In genomic region chr2:31172001-31172400, GRCm38 (mm10) we compare ENCODE assay signal across 8 mouse cellular contexts. TPM values are rescaled to one million over a fixed set of nuclear protein-coding genes. Genes with fewer than 3 reads are reported as not detected.
DNase-seq lines count a peak whose midpoint lies in the region; ATAC-seq and TF ChIP-seq lines count a peak whose summit lies in the region.

No protein-coding gene starts in this region.

- no peak overlapping the region for H3K4me3 ChIP-seq in hindbrain, embryonic 13.5 days
- H3K4me3 ChIP-seq in hindbrain, embryonic 11.5 days (ENCODE audit: low read depth, low read length): no peak overlapping the region
- H3K4me3 ChIP-seq in ES-Bruce4 (ENCODE audit: low read depth, low read length): no peak overlapping the region
- no peak overlapping the region for H3K4me3 ChIP-seq in liver, embryonic 16.5 days (ENCODE audit: low read depth, low read length)
- H3K4me3 ChIP-seq in forebrain, embryonic 14.5 days (ENCODE audit: low read depth, low read length): no peak overlapping the region

- WGBS in hindbrain, embryonic 13.5 days: 72% methylated on average over 5 of the region's 5 CpGs
- WGBS in hindbrain, embryonic 11.5 days: 79% methylated on average over 5 of the region's 5 CpGs
- WGBS in liver, embryonic 16.5 days (ENCODE audit: insufficient replicate concordance): 29% methylated on average over 5 of the region's 5 CpGs
- 83% methylated on average over 5 of the region's 5 CpGs for WGBS in forebrain, embryonic 14.5 days

- H3K4me2 ChIP-seq in hindbrain, embryonic 13.5 days: no peak overlapping the region
- H3K4me2 ChIP-seq in hindbrain, embryonic 11.5 days (replicated peaks; ENCODE audit: low read depth, low read length): no peak overlapping the region
- H3K4me2 ChIP-seq in liver, embryonic 16.5 days (ENCODE audit: low read depth, low read length): peak overlapping the region; percentile 10; the same call in 1 of the 2 replicates
- no peak overlapping the region for H3K4me2 ChIP-seq in forebrain, embryonic 14.5 days (ENCODE audit: low read length)

- H3K4me1 ChIP-seq in hindbrain, embryonic 13.5 days (replicated peaks): no peaks in the 10 kb centered on the region
- H3K4me1 ChIP-seq in hindbrain, embryonic 11.5 days (replicated peaks; ENCODE audit: control insufficient read depth, insufficient read depth, low read length): no peaks in the 10 kb centered on the region
- H3K4me1 ChIP-seq in ES-Bruce4 (ENCODE audit: control insufficient read depth, insufficient read depth, low read length): peaks cover 7% of the 10 kb centered on the region
- peaks cover 10% of the 10 kb centered on the region for H3K4me1 ChIP-seq in liver, embryonic 16.5 days (ENCODE audit: control insufficient read depth, low read depth, low read length)
- no peaks in the 10 kb centered on the region for H3K4me1 ChIP-seq in forebrain, embryonic 14.5 days (ENCODE audit: control insufficient read depth, insufficient read depth, low read length)

- TF ChIP-seq EP300 in ES-Bruce4 (IDR thresholded peaks at IDR 0.05; ENCODE audit: insufficient read depth, low read depth, low read length): no peak

- H3K27me3 ChIP-seq in hindbrain, embryonic 13.5 days: no peaks in the 10 kb centered on the region
- H3K27me3 ChIP-seq in hindbrain, embryonic 11.5 days (ENCODE audit: control insufficient read depth, insufficient read depth, low read length): no peaks in the 10 kb centered on the region
- no peaks in the 10 kb centered on the region for H3K27me3 ChIP-seq in ES-Bruce4 (ENCODE audit: control insufficient read depth, insufficient read depth, low read length, poor library complexity, severe bottlenecking)
- H3K27me3 ChIP-seq in liver, embryonic 16.5 days (ENCODE audit: control insufficient read depth, insufficient read depth, low read depth, low read length): no peaks in the 10 kb centered on the region
- no peaks in the 10 kb centered on the region for H3K27me3 ChIP-seq in forebrain, embryonic 14.5 days (replicated peaks; ENCODE audit: control insufficient read depth, insufficient read depth, low read length)

- no peak for TF ChIP-seq POLR2A in ES-Bruce4 (IDR thresholded peaks at IDR 0.05; ENCODE audit: insufficient read depth, low read length)

- no peak for ATAC-seq in hindbrain, embryonic 13.5 days (ENCODE audit: low FRiP score)
- ATAC-seq in hindbrain, embryonic 11.5 days (ENCODE audit: low FRiP score): no peak
- peak; percentile 71 for ATAC-seq in liver, embryonic 16.5 days (ENCODE audit: low read depth)
- no peak for ATAC-seq in forebrain, embryonic 14.5 days

- TF ChIP-seq CTCF in ES-Bruce4 (IDR thresholded peaks at IDR 0.05; ENCODE audit: low read depth, low read length): no peak

- no peak for DNase-seq in hindbrain, embryonic 11.5 days (ENCODE audit: low spot score)
- DNase-seq in heart, postnatal 10 days: peak; percentile 44 to 46
- DNase-seq in cerebellum, adult 11-12 months: no peak
- no peak for DNase-seq in retina, postnatal 1 day
- no peak for DNase-seq in forebrain, embryonic 14.5 days (ENCODE audit: low spot score)

- intact Hi-C loops in heart, postnatal 10 days (cut with DNase I): no loop called here

- H3K27ac ChIP-seq in hindbrain, embryonic 13.5 days: 0 out of 2 replicates have a peak overlapping the region, but pooled peaks have one; percentile 19
- H3K27ac ChIP-seq in hindbrain, embryonic 11.5 days (ENCODE audit: low read depth, low read length): no peak overlapping the region
- H3K27ac ChIP-seq in ES-Bruce4 (ENCODE audit: insufficient read depth, low read length): peak overlapping the region; percentile 36
- H3K27ac ChIP-seq in liver, embryonic 16.5 days (ENCODE audit: low read length): peak overlapping the region; percentile 69
- no peak overlapping the region for H3K27ac ChIP-seq in forebrain, embryonic 14.5 days (ENCODE audit: low read depth, low read length)

- H3K9ac ChIP-seq in hindbrain, embryonic 13.5 days: no peak overlapping the region
- H3K9ac ChIP-seq in hindbrain, embryonic 11.5 days (ENCODE audit: low read depth, low read length): no peak overlapping the region
- no peak overlapping the region for H3K9ac ChIP-seq in ES-Bruce4 (ENCODE audit: low read depth, poor library complexity, severe bottlenecking)
- no peak overlapping the region for H3K9ac ChIP-seq in liver, embryonic 16.5 days (ENCODE audit: low read depth, low read length)
- no peak overlapping the region for H3K9ac ChIP-seq in forebrain, embryonic 14.5 days (ENCODE audit: low read length)

- H3K36me3 ChIP-seq in hindbrain, embryonic 13.5 days: peaks cover 100% of the 10 kb centered on the region
- H3K36me3 ChIP-seq in hindbrain, embryonic 11.5 days (ENCODE audit: control insufficient read depth, insufficient read depth, low read length): peaks cover 15% of the 10 kb centered on the region
- peaks cover 18% of the 10 kb centered on the region for H3K36me3 ChIP-seq in ES-Bruce4 (ENCODE audit: control insufficient read depth, insufficient read depth, low read length, poor library complexity, severe bottlenecking)
- peaks cover 28% of the 10 kb centered on the region for H3K36me3 ChIP-seq in liver, embryonic 16.5 days (ENCODE audit: control insufficient read depth, insufficient read depth)
- peaks cover 88% of the 10 kb centered on the region for H3K36me3 ChIP-seq in forebrain, embryonic 14.5 days (ENCODE audit: control insufficient read depth, insufficient read depth, low read length)

- no peaks in the 10 kb centered on the region for H3K9me3 ChIP-seq in hindbrain, embryonic 13.5 days
- H3K9me3 ChIP-seq in hindbrain, embryonic 11.5 days (ENCODE audit: control insufficient read depth, low read length): no peaks in the 10 kb centered on the region
- no peaks in the 10 kb centered on the region for H3K9me3 ChIP-seq in ES-Bruce4 (replicated peaks; ENCODE audit: control insufficient read depth, insufficient read depth, low read length, poor library complexity, severe bottlenecking)
- no peaks in the 10 kb centered on the region for H3K9me3 ChIP-seq in liver, embryonic 16.5 days (replicated peaks; ENCODE audit: control insufficient read depth, low read length)
- no peaks in the 10 kb centered on the region for H3K9me3 ChIP-seq in forebrain, embryonic 14.5 days (replicated peaks; ENCODE audit: control insufficient read depth, low read length)

RNA-seq across cellular contexts. Expression of gene Gpr107, which starts 19.9 kb away (rescaled TPM):
- polyA plus RNA-seq in hindbrain, embryonic 13.5 days (2015; fragmentation: Nextera tagmentation; extraction: Ambion mirVana): 38.1 and 38.2 TPM in 2 replicates
- polyA plus RNA-seq in hindbrain, embryonic 11.5 days (2014; fragmentation: Nextera tagmentation; extraction: Ambion mirVana): 25.9 and 35.8 TPM in 2 replicates
- polyA plus RNA-seq in ES-Bruce4 (2011; ENCODE audit: insufficient read depth, insufficient read length, low read depth, missing spikeins): 71.9 and 72.5 TPM in 2 replicates
- total RNA-seq in heart, postnatal 10 days (2021): 10 to 100 TPM; 42.1 to 42.3 TPM
- polyA plus RNA-seq in liver, embryonic 16.5 days (2015; fragmentation: Nextera tagmentation; extraction: Ambion mirVana): 11.5 and 11.9 TPM in 2 replicates
- polyA plus RNA-seq in forebrain, embryonic 14.5 days (2014; fragmentation: Nextera tagmentation; extraction: Ambion mirVana): 26.8 and 28.3 TPM in 2 replicates

RNA-seq across cellular contexts. Expression of gene Fnbp1, which starts 30.2 kb away (rescaled TPM):
- polyA plus RNA-seq in hindbrain, embryonic 13.5 days (2015; fragmentation: Nextera tagmentation; extraction: Ambion mirVana): 20.7 and 21.9 TPM in 2 replicates
- 13.7 and 14.4 TPM in 2 replicates for polyA plus RNA-seq in hindbrain, embryonic 11.5 days (2014; fragmentation: Nextera tagmentation; extraction: Ambion mirVana)
- 77.7 and 84.7 TPM in 2 replicates for polyA plus RNA-seq in ES-Bruce4 (2011; ENCODE audit: insufficient read depth, insufficient read length, low read depth, missing spikeins)
- total RNA-seq in heart, postnatal 10 days (2021): 10 to 100 TPM; 48.6 to 60.9 TPM
- 5.2 and 5.9 TPM in 2 replicates for polyA plus RNA-seq in liver, embryonic 16.5 days (2015; fragmentation: Nextera tagmentation; extraction: Ambion mirVana)
- 7.9 and 12.3 TPM in 2 replicates for polyA plus RNA-seq in forebrain, embryonic 14.5 days (2014; fragmentation: Nextera tagmentation; extraction: Ambion mirVana)

Comparison
In these comparisons a context has a peak if more than half of its experiments do, and no peak if none do; other contexts are left out.
1. H3K27ac ChIP-seq: peak in hindbrain, embryonic 13.5 days (single experiment), ES-Bruce4 (single experiment) and liver, embryonic 16.5 days (single experiment); none in hindbrain, embryonic 11.5 days (single experiment) and forebrain, embryonic 14.5 days (single experiment).
2. DNase-seq: peak in heart, postnatal 10 days (2 of 2); none in hindbrain, embryonic 11.5 days (single experiment), cerebellum, adult 11-12 months (single experiment), retina, postnatal 1 day (single experiment) and forebrain, embryonic 14.5 days (single experiment).